Mouse (Mus musculus): ENCODE data around the gene Muc3. TPM values are rescaled to one million over a fixed set of nuclear protein-coding genes. Genes with fewer than 3 reads are reported as not detected.

The Muc3 gene
- polyA plus RNA-seq, 1 experiment from 2014 or later: not detected

DNA sequence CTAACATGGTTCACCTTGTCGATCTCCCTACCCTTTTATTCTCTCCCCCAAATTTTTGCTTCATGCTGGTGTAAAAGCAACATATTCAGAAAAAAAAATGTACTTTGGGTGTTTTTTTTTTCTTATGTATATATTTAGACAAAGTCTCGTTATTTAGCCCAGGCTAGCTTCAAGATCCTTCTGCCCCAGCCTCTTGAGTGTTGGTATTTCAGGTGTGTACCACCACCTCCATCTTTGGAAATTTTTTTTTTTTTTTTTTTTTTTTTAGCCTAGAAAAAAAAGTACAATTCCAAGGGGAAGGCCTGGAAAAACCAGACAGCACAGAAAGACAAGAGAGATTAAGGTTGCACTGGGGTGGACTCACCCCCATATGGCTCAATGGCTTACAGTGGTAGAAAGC, 32.1 kb downstream of the Muc3 start:
- DNase-seq (no peak), ATAC-seq (ENCODE audit: low FRiP score, low TSS enrichment) (no peak)
- H3K27ac ChIP-seq (replicated peaks; ENCODE audit: low read depth, low read length): no peak overlapping the region
- H3K27me3 ChIP-seq (ENCODE audit: control insufficient read depth, insufficient read depth, low read length): no peaks in the 10 kb centered on the region
- H3K36me3 ChIP-seq (ENCODE audit: control insufficient read depth, insufficient read depth, low read length): no peaks in the 10 kb centered on the region
- H3K9ac ChIP-seq (replicated peaks; ENCODE audit: low read length): no peak overlapping the region
- no peak overlapping the region for H3K4me3 ChIP-seq (replicated peaks; ENCODE audit: low read depth, low read length)
- 91% methylated on average over 2 of the region's 2 CpGs for WGBS
- H3K9me3 ChIP-seq (ENCODE audit: control insufficient read depth, low read length): no peaks in the 10 kb centered on the region
- H3K4me1 ChIP-seq (ENCODE audit: control insufficient read depth, insufficient read depth, low read length): peaks cover 9% of the 10 kb centered on the region; the same call in 1 of the 2 replicates
- H3K4me2 ChIP-seq (ENCODE audit: low read length): no peak overlapping the region

DNA sequence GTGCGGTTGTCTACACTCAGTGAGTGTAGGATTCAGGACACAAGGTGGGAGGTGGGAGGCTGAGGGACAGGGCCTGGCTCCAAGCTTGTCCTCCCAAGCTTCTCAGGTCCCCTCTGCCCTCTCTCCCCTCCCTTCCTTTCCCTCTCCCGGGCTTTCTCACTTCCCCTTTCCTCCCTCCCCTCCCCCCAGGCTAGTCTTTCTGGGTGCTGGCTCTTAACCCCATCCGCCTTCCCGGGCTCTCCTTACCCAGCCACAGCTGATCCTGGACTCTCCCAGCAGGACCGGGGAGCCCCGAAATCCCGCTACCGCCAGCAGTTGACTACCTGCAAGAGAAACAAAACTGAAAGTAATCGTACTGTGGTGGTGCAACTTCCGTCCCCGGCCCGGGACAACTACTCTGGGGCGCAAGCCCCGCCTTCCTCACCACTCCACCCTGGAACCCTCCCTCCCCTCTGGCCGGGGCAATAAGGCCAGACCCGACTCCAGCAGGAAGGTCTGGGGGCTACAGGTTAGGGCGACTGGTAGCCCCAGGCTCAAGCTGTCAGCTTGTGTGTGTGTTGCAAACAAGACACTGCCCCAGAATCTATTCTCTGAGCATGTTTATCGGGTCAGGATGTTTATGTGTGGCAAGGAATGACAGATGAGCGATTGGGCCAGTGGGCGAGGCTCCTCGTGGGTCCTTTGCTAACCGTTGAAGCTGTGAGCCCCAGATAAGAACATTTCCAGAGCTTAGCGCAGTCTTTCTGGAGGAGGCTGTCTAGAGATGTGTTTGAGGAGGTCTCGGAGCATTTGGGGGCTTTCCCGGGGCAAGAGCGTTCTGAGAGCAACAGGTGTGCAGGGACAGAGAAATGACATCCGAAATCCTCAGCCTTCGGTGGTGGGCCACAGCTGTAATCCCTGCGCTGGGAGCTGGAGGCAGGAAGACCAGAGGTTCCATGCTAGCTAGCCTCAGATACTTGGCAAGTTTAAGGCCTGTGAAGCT, 33.0 kb downstream of the Muc3 start, which contains the start of gene Trim56:
Gene Trim56 (minus strand): TSS at position 344 of the 982 bp plus-strand sequence.
- Histone ChIP-seq H3K36me3 (ENCODE audit: control insufficient read depth, insufficient read depth, low read length) (no peaks in the 10 kb centered on the region), H3K27ac (replicated peaks; ENCODE audit: low read depth, low read length) (no peak within 1 kb of the TSS), H3K4me2 (ENCODE audit: low read length) (peak within 1 kb of the TSS; percentile 51), H3K4me3 (replicated peaks; ENCODE audit: low read depth, low read length) (peak within 1 kb of the TSS; percentile 33), H3K4me1 (ENCODE audit: control insufficient read depth, insufficient read depth, low read length) (peaks cover 9% of the 10 kb centered on the region; the same call in 1 of the 2 replicates), H3K9ac (replicated peaks; ENCODE audit: low read length) (peak within 1 kb of the TSS; percentile 50), H3K9me3 (ENCODE audit: control insufficient read depth, low read length) (no peaks in the 10 kb centered on the region), H3K27me3 (ENCODE audit: control insufficient read depth, insufficient read depth, low read length) (no peaks in the 10 kb centered on the region)
- WGBS: 12% methylated on average over 29 of the region's 29 CpGs
- ATAC-seq (ENCODE audit: low FRiP score, low TSS enrichment) (no peak), DNase-seq (peak; percentile 31)

DNA sequence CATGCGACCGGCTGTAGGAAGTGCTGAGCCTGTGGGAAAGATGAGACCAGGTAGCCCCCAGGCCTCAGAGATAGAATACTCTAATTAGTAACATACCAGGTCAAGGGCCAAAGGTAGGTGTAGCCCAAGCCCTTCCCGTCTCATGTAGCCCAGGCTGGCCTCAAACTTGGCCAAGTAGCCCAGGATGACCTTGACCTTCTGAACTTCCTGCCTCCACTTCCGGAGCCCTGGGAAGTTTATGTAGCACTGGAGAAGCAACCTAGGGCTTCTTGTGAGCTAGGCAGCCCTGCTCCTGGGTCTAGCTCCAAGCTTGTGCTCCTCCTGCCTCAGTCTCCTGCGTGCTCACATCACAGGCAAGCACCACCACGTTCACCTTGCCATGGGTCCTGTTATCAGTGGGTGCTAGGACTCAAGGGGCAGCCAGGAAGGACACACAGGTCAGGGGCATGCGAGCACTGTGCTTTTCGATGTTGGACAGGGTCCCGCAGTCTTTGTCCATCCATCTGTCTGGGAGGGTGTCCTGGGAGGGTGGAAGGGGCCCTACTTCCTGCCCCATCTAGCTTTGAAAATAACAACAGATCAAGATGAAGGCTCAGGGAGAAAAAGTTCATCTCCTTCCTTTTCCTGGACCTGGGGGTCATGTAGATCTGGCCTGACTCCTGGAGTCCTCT, 34.1 kb downstream of the Muc3 start:
- Histone ChIP-seq H3K27ac (replicated peaks; ENCODE audit: low read depth, low read length) (no peak overlapping the region), H3K27me3 (ENCODE audit: control insufficient read depth, insufficient read depth, low read length) (no peaks in the 10 kb centered on the region), H3K9me3 (ENCODE audit: control insufficient read depth, low read length) (no peaks in the 10 kb centered on the region), H3K4me2 (ENCODE audit: low read length) (peak overlapping the region; percentile 51; the same call in 1 of the 2 replicates), H3K9ac (replicated peaks; ENCODE audit: low read length) (no peak overlapping the region), H3K4me3 (replicated peaks; ENCODE audit: low read depth, low read length) (no peak overlapping the region), H3K36me3 (ENCODE audit: control insufficient read depth, insufficient read depth, low read length) (no peaks in the 10 kb centered on the region), H3K4me1 (ENCODE audit: control insufficient read depth, insufficient read depth, low read length) (peaks cover 9% of the 10 kb centered on the region; the same call in 1 of the 2 replicates)
- 91% methylated on average over 9 of the region's 9 CpGs for WGBS
- no peak for ATAC-seq (ENCODE audit: low FRiP score, low TSS enrichment)
- DNase-seq: no peak

DNA sequence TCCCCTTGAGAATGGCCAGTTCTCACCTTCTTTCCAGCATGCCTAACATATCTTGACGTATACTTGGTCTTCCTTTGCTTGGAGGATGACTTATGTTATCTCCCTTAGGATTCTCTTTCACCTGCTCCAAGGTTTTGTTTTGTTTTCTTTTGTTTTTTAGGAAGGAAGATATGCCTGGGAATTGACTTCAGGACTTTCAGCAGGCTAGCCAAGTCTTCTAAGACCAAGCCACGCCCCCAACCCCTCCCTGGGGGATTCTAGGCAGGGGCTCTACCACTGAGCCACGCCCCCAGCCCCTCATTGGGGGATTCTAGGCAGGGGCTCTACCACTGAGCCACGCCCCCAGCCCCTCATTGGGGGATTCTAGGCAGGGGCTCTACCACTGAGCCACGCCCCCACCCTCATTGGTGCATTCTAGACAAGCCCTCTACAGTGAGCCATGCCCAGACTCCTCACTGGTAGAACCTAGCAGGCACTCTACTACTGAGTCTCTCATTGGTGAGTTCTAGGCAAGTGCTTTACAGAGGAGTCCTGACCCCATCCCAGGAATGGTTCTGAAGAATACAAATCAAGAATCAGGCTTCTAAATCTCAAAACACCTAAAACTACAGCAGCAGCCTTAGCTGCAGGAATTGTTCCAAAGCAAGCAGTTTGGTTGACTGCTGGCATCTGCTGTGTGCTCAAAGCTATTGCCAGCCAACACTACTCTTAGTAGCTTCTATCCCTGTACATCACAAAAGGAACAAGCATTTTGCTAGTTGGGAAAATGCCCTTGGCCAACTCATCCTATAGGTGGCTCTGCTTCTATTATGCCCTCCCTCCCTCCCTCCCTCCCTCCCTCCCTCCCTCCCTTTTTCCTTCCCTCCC, 37.3 kb downstream of the Muc3 start:
- 74% methylated on average over 5 of the region's 5 CpGs for WGBS
- Histone ChIP-seq H3K4me2 (ENCODE audit: low read length) (no peak overlapping the region), H3K4me3 (replicated peaks; ENCODE audit: low read depth, low read length) (no peak overlapping the region), H3K4me1 (ENCODE audit: control insufficient read depth, insufficient read depth, low read length) (peaks cover 9% of the 10 kb centered on the region; the same call in 1 of the 2 replicates), H3K9me3 (ENCODE audit: control insufficient read depth, low read length) (no peaks in the 10 kb centered on the region), H3K36me3 (ENCODE audit: control insufficient read depth, insufficient read depth, low read length) (no peaks in the 10 kb centered on the region), H3K27ac (replicated peaks; ENCODE audit: low read depth, low read length) (no peak overlapping the region), H3K9ac (replicated peaks; ENCODE audit: low read length) (no peak overlapping the region), H3K27me3 (ENCODE audit: control insufficient read depth, insufficient read depth, low read length) (no peaks in the 10 kb centered on the region)
- DNase-seq (no peak), ATAC-seq (ENCODE audit: low FRiP score, low TSS enrichment) (no peak)

DNA sequence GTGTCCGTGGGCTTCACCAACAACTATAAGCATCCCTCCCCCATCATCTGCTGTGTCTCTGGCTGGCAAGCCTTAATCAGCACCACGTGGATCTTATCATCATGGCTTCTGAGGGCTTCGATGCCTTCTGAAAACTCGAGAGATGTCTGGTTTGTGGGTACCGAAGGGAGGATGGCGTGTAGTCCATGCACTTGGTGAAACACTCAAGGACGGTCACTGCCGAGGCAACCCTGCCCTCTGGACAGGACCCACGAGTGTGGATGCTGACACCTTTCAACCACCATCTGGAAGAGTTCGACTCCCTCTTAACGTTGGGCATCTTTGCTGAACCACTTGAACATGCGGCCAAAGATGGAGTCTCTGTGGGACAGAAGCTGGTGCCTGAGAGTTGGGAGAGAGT, 38.3 kb downstream of the Muc3 start:
- 92% methylated on average over 12 of the region's 12 CpGs for WGBS
- H3K4me3 ChIP-seq (replicated peaks; ENCODE audit: low read depth, low read length): no peak overlapping the region
- H3K9me3 ChIP-seq (ENCODE audit: control insufficient read depth, low read length): no peaks in the 10 kb centered on the region
- H3K9ac ChIP-seq (replicated peaks; ENCODE audit: low read length): no peak overlapping the region
- H3K4me2 ChIP-seq (ENCODE audit: low read length): no peak overlapping the region
- peaks cover 3% of the 10 kb centered on the region; the same call in 1 of the 2 replicates for H3K4me1 ChIP-seq (ENCODE audit: control insufficient read depth, insufficient read depth, low read length)
- no peaks in the 10 kb centered on the region for H3K27me3 ChIP-seq (ENCODE audit: control insufficient read depth, insufficient read depth, low read length)
- no peak for ATAC-seq (ENCODE audit: low FRiP score, low TSS enrichment)
- no peak for DNase-seq
- no peak overlapping the region for H3K27ac ChIP-seq (replicated peaks; ENCODE audit: low read depth, low read length)
- no peaks in the 10 kb centered on the region for H3K36me3 ChIP-seq (ENCODE audit: control insufficient read depth, insufficient read depth, low read length)

DNA sequence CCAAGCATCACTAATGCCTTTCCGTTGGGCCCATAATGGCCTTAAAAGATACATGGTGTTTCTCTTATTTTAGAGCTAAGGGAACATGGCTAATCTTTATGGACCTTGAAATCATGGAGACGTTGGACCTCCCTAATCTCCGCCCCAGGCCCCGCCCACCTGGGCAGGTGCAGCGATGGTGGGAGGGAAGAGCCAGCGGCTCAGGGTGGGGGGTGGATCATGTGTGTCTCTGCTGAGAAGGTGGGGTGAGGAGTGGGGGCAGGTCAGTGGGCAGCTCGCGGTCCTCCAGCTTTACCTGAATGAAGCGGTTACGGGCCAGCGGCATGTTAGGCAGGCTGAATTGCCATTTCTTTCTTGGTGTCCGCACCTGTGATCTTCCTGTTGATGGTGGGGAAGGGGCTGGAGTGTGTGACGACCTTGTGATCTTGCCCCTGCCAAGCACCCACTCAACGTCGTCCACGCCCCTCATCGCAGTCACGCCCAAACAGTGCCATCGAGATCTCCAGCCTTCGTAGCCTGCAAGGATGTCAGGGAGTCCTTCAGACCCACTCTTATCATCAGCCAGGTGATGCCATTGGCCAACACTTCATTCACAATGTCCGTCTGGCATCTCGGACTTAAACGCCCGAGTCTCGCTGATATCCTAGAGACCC, 39.1 kb downstream of the Muc3 start:
- ATAC-seq (ENCODE audit: low FRiP score, low TSS enrichment): no peak
- no peak for DNase-seq
- WGBS: 56% methylated on average over 25 of the region's 25 CpGs
- H3K27me3 ChIP-seq (ENCODE audit: control insufficient read depth, insufficient read depth, low read length): no peaks in the 10 kb centered on the region
- no peak overlapping the region for H3K27ac ChIP-seq (replicated peaks; ENCODE audit: low read depth, low read length)
- H3K4me1 ChIP-seq (ENCODE audit: control insufficient read depth, insufficient read depth, low read length): no peaks in the 10 kb centered on the region
- H3K9ac ChIP-seq (replicated peaks; ENCODE audit: low read length): no peak overlapping the region
- H3K9me3 ChIP-seq (ENCODE audit: control insufficient read depth, low read length): no peaks in the 10 kb centered on the region
- no peak overlapping the region for H3K4me3 ChIP-seq (replicated peaks; ENCODE audit: low read depth, low read length)
- H3K36me3 ChIP-seq (ENCODE audit: control insufficient read depth, insufficient read depth, low read length): no peaks in the 10 kb centered on the region
- no peak overlapping the region for H3K4me2 ChIP-seq (ENCODE audit: low read length)

DNA sequence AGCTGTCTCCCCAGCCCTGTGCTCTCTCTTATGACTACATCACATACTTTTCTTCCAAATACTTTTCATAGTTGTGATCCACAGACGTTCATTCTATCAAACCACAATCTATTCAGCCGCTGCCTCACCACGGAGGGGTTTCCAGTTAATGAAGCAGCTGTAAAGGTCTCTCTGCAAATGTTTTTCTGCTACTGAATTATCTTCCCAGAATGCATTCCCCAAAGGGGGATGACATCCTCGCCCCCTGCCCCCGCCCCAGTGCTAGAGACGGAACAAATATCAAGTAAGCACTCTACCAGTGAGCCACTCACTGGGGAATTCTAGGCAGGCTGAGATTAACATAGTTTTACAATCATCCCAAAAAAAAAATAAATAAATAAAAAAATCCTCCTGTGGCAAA, 41.0 kb downstream of the Muc3 start:
- no peak for DNase-seq
- H3K27ac ChIP-seq (replicated peaks; ENCODE audit: low read depth, low read length): no peak overlapping the region
- no peak overlapping the region for H3K9ac ChIP-seq (replicated peaks; ENCODE audit: low read length)
- H3K4me3 ChIP-seq (replicated peaks; ENCODE audit: low read depth, low read length): no peak overlapping the region
- no peaks in the 10 kb centered on the region for H3K27me3 ChIP-seq (ENCODE audit: control insufficient read depth, insufficient read depth, low read length)
- H3K9me3 ChIP-seq (ENCODE audit: control insufficient read depth, low read length): no peaks in the 10 kb centered on the region
- H3K4me1 ChIP-seq (ENCODE audit: control insufficient read depth, insufficient read depth, low read length): no peaks in the 10 kb centered on the region
- 68% methylated on average over 6 of the region's 6 CpGs for WGBS
- ATAC-seq (ENCODE audit: low FRiP score, low TSS enrichment): no peak
- no peaks in the 10 kb centered on the region for H3K36me3 ChIP-seq (ENCODE audit: control insufficient read depth, insufficient read depth, low read length)
- no peak overlapping the region for H3K4me2 ChIP-seq (ENCODE audit: low read length)

DNA sequence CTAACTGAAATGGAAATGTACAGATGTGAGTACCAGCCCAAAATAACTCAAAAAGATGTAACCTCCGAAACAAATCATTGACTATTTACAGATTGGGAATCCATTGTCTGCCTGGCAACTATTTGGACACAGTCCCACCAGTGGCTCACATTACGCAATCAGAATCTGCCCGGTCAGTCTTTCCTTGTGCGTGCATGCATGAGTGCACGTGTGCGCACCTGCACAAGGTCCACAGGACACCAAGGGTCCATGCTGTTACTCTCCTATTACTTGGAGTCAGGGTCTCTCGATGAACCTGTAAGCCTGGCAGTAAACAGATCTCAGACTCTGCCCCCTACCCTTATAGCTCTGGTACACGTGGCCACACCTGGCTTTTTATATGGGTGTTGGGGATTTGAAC, 41.5 kb downstream of the Muc3 start:
- H3K36me3 ChIP-seq (ENCODE audit: control insufficient read depth, insufficient read depth, low read length): no peaks in the 10 kb centered on the region
- no peaks in the 10 kb centered on the region for H3K27me3 ChIP-seq (ENCODE audit: control insufficient read depth, insufficient read depth, low read length)
- 0 out of 2 replicates have a peak, but pooled peaks cover 4% of the 10 kb centered on the region for H3K4me1 ChIP-seq (ENCODE audit: control insufficient read depth, insufficient read depth, low read length)
- H3K9me3 ChIP-seq (ENCODE audit: control insufficient read depth, low read length): no peaks in the 10 kb centered on the region
- DNase-seq (no peak), ATAC-seq (ENCODE audit: low FRiP score, low TSS enrichment) (no peak)
- H3K9ac ChIP-seq (replicated peaks; ENCODE audit: low read length): no peak overlapping the region
- no peak overlapping the region for H3K4me2 ChIP-seq (ENCODE audit: low read length)
- 87% methylated on average over 8 of the region's 8 CpGs for WGBS
- H3K4me3 ChIP-seq (replicated peaks; ENCODE audit: low read depth, low read length): no peak overlapping the region
- H3K27ac ChIP-seq (replicated peaks; ENCODE audit: low read depth, low read length): no peak overlapping the region
